Mouse (Mus musculus): ENCODE data around the gene Atg4b. TPM values are rescaled to one million over a fixed set of nuclear protein-coding genes. Genes with fewer than 3 reads are reported as not detected.

Atg4b gene
- total RNA-seq, 2 experiments from 2014 or later, result 81.6 to 85.2 TPM

- Histone ChIP-seq H3K4me3 (no peak overlapping the region), H3K27ac (no peak overlapping the region)
- TF ChIP-seq CTCF (conservative IDR thresholded peaks at IDR 0.05), result no peak
- no peak for DNase-seq (ENCODE audit: low spot score in 2 of 2)
These were observed 54.1 kb downstream of the Atg4b start for GRCm38 (mm10) chr1:93805221-93805951.

GRCm38 (mm10) chr1:93808871-93809270 is 57.6 kb downstream of the Atg4b start:
- Histone ChIP-seq H3K27ac (no peak overlapping the region), H3K4me3 (no peak overlapping the region)
- TF ChIP-seq CTCF (conservative IDR thresholded peaks at IDR 0.05), result no peak
- no peak for DNase-seq (ENCODE audit: low spot score in 2 of 2)

GRCm38 (mm10) chr1:93810011-93810410 is 58.7 kb downstream of the Atg4b start:
- H3K27ac ChIP-seq, result no peak overlapping the region
- TF ChIP-seq CTCF (conservative IDR thresholded peaks at IDR 0.05), result no peak
- DNase-seq (ENCODE audit: low spot score in 2 of 2), result no peak
- H3K4me3 ChIP-seq, result no peak overlapping the region

GRCm38 (mm10) chr1:93811495-93812039 is 60.3 kb downstream of the Atg4b start:
- TF ChIP-seq CTCF (conservative IDR thresholded peaks at IDR 0.05), result no peak
- no peak for DNase-seq (ENCODE audit: low spot score in 2 of 2)
- H3K27ac ChIP-seq, result no peak overlapping the region
- no peak overlapping the region for H3K4me3 ChIP-seq

GRCm38 (mm10) chr1:93817823-93818532 is 66.7 kb downstream of the Atg4b start:
- no peak for DNase-seq (ENCODE audit: low spot score in 2 of 2)
- no peak overlapping the region for H3K27ac ChIP-seq
- H3K4me3 ChIP-seq, result no peak overlapping the region
- no peak for TF ChIP-seq CTCF (conservative IDR thresholded peaks at IDR 0.05)

- Histone ChIP-seq H3K27ac (no peak overlapping the region), H3K4me3 (no peak overlapping the region)
- no peak for TF ChIP-seq CTCF (conservative IDR thresholded peaks at IDR 0.05)
- no peak for DNase-seq (ENCODE audit: low spot score in 2 of 2)
These were observed 67.4 kb downstream of the Atg4b start for GRCm38 (mm10) chr1:93818722-93819121.

- no peak for TF ChIP-seq CTCF (conservative IDR thresholded peaks at IDR 0.05)
- no peak overlapping the region for H3K4me3 ChIP-seq
These were observed 72.6 kb downstream of the Atg4b start for GRCm38 (mm10) chr1:93823796-93824495.

GRCm38 (mm10) chr1:93824609-93825008 is 73.3 kb downstream of the Atg4b start, which contains the start of gene D2hgdh:
Gene D2hgdh, plus strand, starts transcription at chr1:93824909.
- TF ChIP-seq CTCF (conservative IDR thresholded peaks at IDR 0.05), result no peak
- Histone ChIP-seq H3K4me3 (peak within 1 kb of the TSS; percentile 70), H3K27ac (peak within 1 kb of the TSS; percentile 99)
- no peak for DNase-seq (ENCODE audit: low spot score in 2 of 2)

More at GRCm38 (mm10) chr1:93823796-93824495, 72.6 kb downstream of the Atg4b start:
- peak overlapping the region; percentile 99 for H3K27ac ChIP-seq
- DNase-seq (ENCODE audit: low spot score in 2 of 2), result no peak

- Histone ChIP-seq H3K4me3 (peak overlapping the region; percentile 70), H3K27ac (peak overlapping the region; percentile 99)
- peak; percentile 38 for TF ChIP-seq CTCF (conservative IDR thresholded peaks at IDR 0.05)
- DNase-seq (ENCODE audit: low spot score in 2 of 2), result peak; percentile 94 to 95
These were observed 73.9 kb downstream of the Atg4b start for GRCm38 (mm10) chr1:93825105-93825674.

GRCm38 (mm10) chr1:93825771-93826539 is 74.7 kb downstream of the Atg4b start:
- TF ChIP-seq CTCF (conservative IDR thresholded peaks at IDR 0.05), result peak; percentile 15; the same call in 1 of the 2 replicates
- Histone ChIP-seq H3K27ac (peak overlapping the region; percentile 99), H3K4me3 (peak overlapping the region; percentile 70)
- no peak for DNase-seq (ENCODE audit: low spot score in 2 of 2)

GRCm38 (mm10) chr1:93826540-93826835 is 75.2 kb downstream of the Atg4b start:
- Histone ChIP-seq H3K27ac (no peak overlapping the region), H3K4me3 (no peak overlapping the region)
- no peak for TF ChIP-seq CTCF (conservative IDR thresholded peaks at IDR 0.05)
- no peak for DNase-seq (ENCODE audit: low spot score in 2 of 2)
